Mouse (Mus musculus) megakaryocyte, embryonic 14.5 days (primary cell): ENCODE measurements at regions not wholly inside any gene's neighbourhood (a gene's known extent, or its start where the extent isn't known, plus 50 kb on each side); places are given as distances from the start of the nearest gene placed in this dataset.

Experiments used
- FLI1 ChIP-seq: IDR thresholded peaks from 2 replicates; pipeline ENCODE4 v1.6.1; 2012; ENCODE audit warnings: low read length, inconsistent platforms, mixed read lengths
- GATA1 ChIP-seq: IDR thresholded peaks from 3 replicates; pipeline ENCODE4 v1.6.1; 2012; ENCODE audit warnings: mixed read lengths, low read length, inconsistent platforms, borderline replicate concordance

GRCm38 (mm10) chr10:49952434-49952833, 163.9 kb upstream of the Grik2 start:
- TF ChIP-seq GATA1: no peak
- TF ChIP-seq FLI1: no peak
